Comparison of ENCODE assay signal across 8 mouse cellular contexts in genomic region chr9:63726088-63727010, GRCm38 (mm10). TPM values are rescaled to one million over a fixed set of nuclear protein-coding genes. Genes with fewer than 3 reads are reported as not detected.
DNase-seq lines count a peak whose midpoint lies in the region; ATAC-seq and TF ChIP-seq lines count a peak whose summit lies in the region.

No protein-coding gene starts in this region.

- H3K9me3 ChIP-seq in forebrain, embryonic 12.5 days, result no peaks in the 10 kb centered on the region
- no peaks in the 10 kb centered on the region for H3K9me3 ChIP-seq in forebrain, postnatal 0 days (ENCODE audit: low read length)
- no peaks in the 10 kb centered on the region for H3K9me3 ChIP-seq in heart, embryonic 13.5 days
- no peaks in the 10 kb centered on the region for H3K9me3 ChIP-seq in liver, embryonic 11.5 days (ENCODE audit: control insufficient read depth, low read length)
- no peaks in the 10 kb centered on the region for H3K9me3 ChIP-seq in stomach, embryonic 14.5 days (ENCODE audit: control insufficient read depth, low read depth, low read length)

- H3K4me3 ChIP-seq in forebrain, embryonic 12.5 days (replicated peaks), result no peak overlapping the region
- H3K4me3 ChIP-seq in forebrain, postnatal 0 days (ENCODE audit: low read depth, low read length), result no peak overlapping the region
- H3K4me3 ChIP-seq in heart, embryonic 13.5 days, result no peak overlapping the region
- H3K4me3 ChIP-seq in liver, embryonic 11.5 days (ENCODE audit: low read depth, low read length), result no peak overlapping the region
- no peak overlapping the region for H3K4me3 ChIP-seq in stomach, embryonic 14.5 days (ENCODE audit: low read depth, low read length)

- H3K4me1 ChIP-seq in forebrain, embryonic 12.5 days, result peaks cover 10% of the 10 kb centered on the region
- H3K4me1 ChIP-seq in forebrain, postnatal 0 days (ENCODE audit: insufficient read depth), result no peaks in the 10 kb centered on the region
- peaks cover 88% of the 10 kb centered on the region for H3K4me1 ChIP-seq in heart, embryonic 13.5 days
- H3K4me1 ChIP-seq in liver, embryonic 11.5 days (replicated peaks; ENCODE audit: control insufficient read depth, insufficient read depth, low read length), result peaks cover 49% of the 10 kb centered on the region
- peaks cover 14% of the 10 kb centered on the region for H3K4me1 ChIP-seq in stomach, embryonic 14.5 days (ENCODE audit: control insufficient read depth, insufficient read depth, low read length)

- H3K9ac ChIP-seq in forebrain, embryonic 12.5 days, result no peak overlapping the region
- no peak overlapping the region for H3K9ac ChIP-seq in forebrain, postnatal 0 days
- peak overlapping the region; percentile 78 for H3K9ac ChIP-seq in heart, embryonic 13.5 days
- H3K9ac ChIP-seq in liver, embryonic 11.5 days (ENCODE audit: low read depth, low read length), result peak overlapping the region; percentile 53
- 0 out of 2 replicates have a peak overlapping the region, but pooled peaks have one; percentile 4 for H3K9ac ChIP-seq in stomach, embryonic 14.5 days (replicated peaks; ENCODE audit: low read depth, low read length)

- no peak overlapping the region for H3K4me2 ChIP-seq in forebrain, embryonic 12.5 days
- H3K4me2 ChIP-seq in forebrain, postnatal 0 days (ENCODE audit: low read depth), result no peak overlapping the region
- H3K4me2 ChIP-seq in heart, embryonic 13.5 days, result peak overlapping the region; percentile 38
- H3K4me2 ChIP-seq in liver, embryonic 11.5 days, result peak overlapping the region; percentile 49
- no peak overlapping the region for H3K4me2 ChIP-seq in stomach, embryonic 14.5 days (replicated peaks; ENCODE audit: low read depth, low read length)

- POLR2A ChIA-PET in Patski (lab: Charles Lee), result interaction anchor here (1.0 to 1.6 kb wide), 6 partner anchors 10 to 63 kb away, joined by 3 to 8 read pairs (median 3); no protein-coding TSS in a partner anchor

- TF ChIP-seq CTCF in forebrain, postnatal 0 days (IDR thresholded peaks at IDR 0.05; ENCODE audit: low read depth), result no peak
- TF ChIP-seq CTCF in Patski (IDR thresholded peaks at IDR 0.05), result no peak

- CTCF ChIA-PET in Patski (lab: Charles Lee), result interaction anchor here (1.0 to 1.2 kb wide), 2 partner anchors 9 to 25 kb away, joined by 3 read pairs; no protein-coding TSS in a partner anchor

- peak overlapping the region; percentile 46; the same call in 1 of the 2 replicates for H3K27ac ChIP-seq in forebrain, embryonic 12.5 days
- no peak overlapping the region for H3K27ac ChIP-seq in forebrain, postnatal 0 days (ENCODE audit: low read depth, low read length)
- peak overlapping the region; percentile 90 for H3K27ac ChIP-seq in heart, embryonic 13.5 days (replicated peaks)
- peak overlapping the region; percentile 86 for H3K27ac ChIP-seq in liver, embryonic 11.5 days (ENCODE audit: low read depth, low read length)
- H3K27ac ChIP-seq in stomach, embryonic 14.5 days (ENCODE audit: low read length), result peak overlapping the region; percentile 89

- in situ Hi-C loops in Patski (cut with MboI; ENCODE audit: low pct_unique_long_range_greater_than_20kb), result no loop called here

- no peak for ATAC-seq in forebrain, embryonic 12.5 days (ENCODE audit: low FRiP score)
- ATAC-seq in forebrain, postnatal 0 days, result no peak
- peak; percentile 13 for ATAC-seq in Patski
- ATAC-seq in heart, embryonic 13.5 days (ENCODE audit: extremely low read depth, insufficient number of reproducible peaks, low FRiP score, low TSS enrichment), result no peak
- peak; percentile 74 for ATAC-seq in liver, embryonic 11.5 days (replicated peaks; ENCODE audit: low FRiP score)
- peak; percentile 62 for ATAC-seq in stomach, embryonic 14.5 days (ENCODE audit: insufficient number of reproducible peaks, insufficient read depth, low FRiP score, low read depth)

- no peaks in the 10 kb centered on the region for H3K27me3 ChIP-seq in forebrain, embryonic 12.5 days
- no peaks in the 10 kb centered on the region for H3K27me3 ChIP-seq in forebrain, postnatal 0 days (ENCODE audit: insufficient read depth, low read length)
- H3K27me3 ChIP-seq in Patski, result no peaks in the 10 kb centered on the region
- H3K27me3 ChIP-seq in heart, embryonic 13.5 days (replicated peaks), result no peaks in the 10 kb centered on the region
- H3K27me3 ChIP-seq in liver, embryonic 11.5 days (replicated peaks; ENCODE audit: control insufficient read depth, insufficient read depth, low read length), result no peaks in the 10 kb centered on the region
- H3K27me3 ChIP-seq in stomach, embryonic 14.5 days (ENCODE audit: control insufficient read depth, insufficient read depth, low read length), result no peaks in the 10 kb centered on the region

- WGBS in forebrain, embryonic 12.5 days, result 70% methylated on average over 13 of the region's 13 CpGs
- WGBS in forebrain, postnatal 0 days, result 66% methylated on average over 13 of the region's 13 CpGs
- WGBS in heart, embryonic 13.5 days, result 20% methylated on average over 13 of the region's 13 CpGs
- WGBS in liver, embryonic 11.5 days, result 26% methylated on average over 13 of the region's 13 CpGs
- 48% methylated on average over 13 of the region's 13 CpGs for WGBS in stomach, embryonic 14.5 days

- DNase-seq in forebrain, postnatal 0 days, result no peak
- no peak for DNase-seq in Patski (ENCODE audit: low read depth, low spot score)
- peak; percentile 55 for DNase-seq in liver, embryonic 11.5 days (ENCODE audit: low spot score)
- DNase-seq in right cerebral cortex, postnatal 25 days, result no peak
- no peak for DNase-seq in urinary bladder, adult 18-20 months (ENCODE audit: low spot score in 2 of 2)

- H3K36me3 ChIP-seq in forebrain, embryonic 12.5 days (replicated peaks), result 0 out of 2 replicates have a peak, but pooled peaks cover 4% of the 10 kb centered on the region
- no peaks in the 10 kb centered on the region for H3K36me3 ChIP-seq in forebrain, postnatal 0 days (ENCODE audit: insufficient read depth)
- H3K36me3 ChIP-seq in heart, embryonic 13.5 days, result no peaks in the 10 kb centered on the region
- no peaks in the 10 kb centered on the region for H3K36me3 ChIP-seq in liver, embryonic 11.5 days (ENCODE audit: control insufficient read depth, insufficient read depth, low read length)
- no peaks in the 10 kb centered on the region for H3K36me3 ChIP-seq in stomach, embryonic 14.5 days (ENCODE audit: control insufficient read depth, insufficient read depth, low read length)

RNA-seq across cellular contexts. Expression of gene Smad3, which starts 31.4 kb away (rescaled TPM):
- polyA plus RNA-seq in forebrain, embryonic 12.5 days (2016; fragmentation: Nextera tagmentation; extraction: Ambion mirVana), result 23.1 and 23.6 TPM in 2 replicates
- total RNA-seq in forebrain, postnatal 0 days (2014; rRNA removed), result 16.0 and 17.6 TPM in 2 replicates
- polyA plus RNA-seq in forebrain, postnatal 0 days (2015; fragmentation: Nextera tagmentation; extraction: Ambion mirVana), result 5.0 and 5.5 TPM in 2 replicates
- 107 TPM for polyA plus RNA-seq in Patski (2021)
- polyA plus RNA-seq in heart, embryonic 13.5 days (2015; fragmentation: Nextera tagmentation; extraction: Ambion mirVana), result 11.3 and 11.9 TPM in 2 replicates
- 7.2 and 7.3 TPM in 2 replicates for polyA plus RNA-seq in liver, embryonic 11.5 days (2014; fragmentation: Nextera tagmentation; extraction: Ambion mirVana)
- 16.5 and 17.3 TPM in 2 replicates for polyA plus RNA-seq in stomach, embryonic 14.5 days (2014; fragmentation: Nextera tagmentation; extraction: Ambion mirVana)

Comparison
In these comparisons a context has a peak if more than half of its experiments do, and no peak if none do; other contexts are left out.
1. ATAC-seq: peak in Patski (single experiment), liver, embryonic 11.5 days (single experiment) and stomach, embryonic 14.5 days (single experiment); none in forebrain, embryonic 12.5 days (single experiment), forebrain, postnatal 0 days (single experiment) and heart, embryonic 13.5 days (single experiment).
2. H3K4me2 ChIP-seq: peak in heart, embryonic 13.5 days (single experiment) and liver, embryonic 11.5 days (single experiment); none in forebrain, embryonic 12.5 days (single experiment), forebrain, postnatal 0 days (single experiment) and stomach, embryonic 14.5 days (single experiment).
3. H3K9ac ChIP-seq: peak in heart, embryonic 13.5 days (single experiment), liver, embryonic 11.5 days (single experiment) and stomach, embryonic 14.5 days (single experiment); none in forebrain, embryonic 12.5 days (single experiment) and forebrain, postnatal 0 days (single experiment).